Mouse (Mus musculus): ENCODE results near the gene Nprl2. TPM values are rescaled to one million over a fixed set of nuclear protein-coding genes. Genes with fewer than 3 reads are reported as not detected.

Gene Nprl2
- polyA plus RNA-seq (2012; rRNA removed): 31.2 and 44.2 TPM in 2 replicates

DNA sequence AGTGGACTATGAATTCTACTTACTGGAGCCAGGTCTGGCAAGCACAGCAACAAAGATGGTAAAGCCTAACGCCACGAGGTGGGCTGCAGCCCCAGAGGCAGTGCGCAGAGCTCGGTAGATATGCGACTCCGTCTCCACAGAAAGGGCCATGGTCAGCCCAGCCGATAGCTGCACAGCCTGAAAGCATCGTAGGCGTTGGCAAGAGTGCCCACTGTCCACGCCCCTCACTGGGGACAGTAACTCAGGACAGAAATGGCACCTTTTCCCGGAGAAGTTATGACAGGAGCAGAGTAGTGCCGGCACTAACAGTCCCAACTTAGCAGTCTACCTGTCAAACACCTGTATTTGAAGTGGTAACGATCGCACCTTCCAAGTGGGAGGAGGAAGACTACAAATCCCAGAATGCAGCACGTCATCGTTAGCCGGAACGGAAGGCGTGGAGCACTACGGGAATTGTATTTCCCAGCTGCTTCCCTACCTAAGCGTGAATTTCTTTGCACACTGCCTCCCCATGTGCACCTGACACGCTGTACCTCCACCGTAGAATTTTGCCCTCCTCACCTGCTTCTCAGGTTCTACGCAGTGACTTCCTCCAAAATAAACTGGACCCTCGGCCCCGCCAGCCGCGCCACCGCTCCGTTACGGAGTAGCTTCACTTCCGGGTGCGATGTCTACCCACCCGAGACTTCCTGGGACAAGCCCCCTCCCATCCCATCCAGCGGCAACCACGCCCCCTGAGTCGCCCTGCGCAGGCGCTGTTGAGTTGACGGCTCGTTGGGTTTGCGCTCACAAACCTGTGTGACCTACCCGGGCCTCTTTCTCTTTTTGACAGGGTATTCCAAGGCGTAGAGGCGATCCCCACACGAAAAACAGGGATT is at the start of gene Nprl2, which contains the start of gene Cyb561d2:
Nprl2 (plus strand) TSS at position 753 of the 878 bp plus-strand sequence.
Cyb561d2 (minus strand) TSS at position 720 of the 878 bp plus-strand sequence.

DNA sequence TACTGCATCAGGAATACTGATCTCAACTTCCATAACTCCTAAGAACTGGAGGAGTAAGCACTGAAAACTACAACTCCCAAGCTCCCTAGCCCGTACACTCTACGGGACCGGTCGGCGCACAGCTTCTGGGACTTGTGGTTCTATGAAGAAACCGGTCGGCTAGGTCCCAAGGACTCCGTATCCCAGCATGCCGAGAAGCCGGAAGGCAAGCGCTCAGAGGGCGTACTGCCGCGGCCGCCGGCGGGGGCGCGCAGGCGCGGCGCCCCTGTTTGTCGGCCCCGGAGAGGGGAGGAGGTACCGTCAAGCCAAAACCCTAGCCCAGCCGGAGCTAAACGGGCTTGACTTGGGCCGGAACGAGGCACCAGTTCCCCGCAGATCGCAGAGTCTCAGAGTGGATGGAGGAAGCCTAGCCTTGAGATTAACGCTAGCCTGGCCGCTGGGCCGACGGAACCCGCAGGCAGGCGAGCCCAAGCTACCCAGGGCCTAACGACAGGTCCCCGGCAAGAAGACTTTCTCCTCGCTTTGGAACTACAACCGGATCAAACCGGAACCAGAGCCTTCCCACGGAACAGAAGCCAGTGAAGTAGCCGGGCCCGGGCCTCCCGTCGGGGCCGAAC is 8.1 kb upstream of the Nprl2 start, which contains the start of gene Tmem115:
Tmem115 (plus strand) TSS at position 155 of the 617 bp plus-strand sequence.

GRCm38 (mm10) chr9:107547026-107547425 is 5.0 kb downstream of the Nprl2 start, which contains the start of gene Zmynd10:
Zmynd10 (plus strand) TSS chr9:107547298.

GRCm38 (mm10) chr9:107551117-107551889 is 9.3 kb downstream of the Nprl2 start, which contains the start of gene Rassf1:
Rassf1 (plus strand) TSS chr9:107551555.

DNA sequence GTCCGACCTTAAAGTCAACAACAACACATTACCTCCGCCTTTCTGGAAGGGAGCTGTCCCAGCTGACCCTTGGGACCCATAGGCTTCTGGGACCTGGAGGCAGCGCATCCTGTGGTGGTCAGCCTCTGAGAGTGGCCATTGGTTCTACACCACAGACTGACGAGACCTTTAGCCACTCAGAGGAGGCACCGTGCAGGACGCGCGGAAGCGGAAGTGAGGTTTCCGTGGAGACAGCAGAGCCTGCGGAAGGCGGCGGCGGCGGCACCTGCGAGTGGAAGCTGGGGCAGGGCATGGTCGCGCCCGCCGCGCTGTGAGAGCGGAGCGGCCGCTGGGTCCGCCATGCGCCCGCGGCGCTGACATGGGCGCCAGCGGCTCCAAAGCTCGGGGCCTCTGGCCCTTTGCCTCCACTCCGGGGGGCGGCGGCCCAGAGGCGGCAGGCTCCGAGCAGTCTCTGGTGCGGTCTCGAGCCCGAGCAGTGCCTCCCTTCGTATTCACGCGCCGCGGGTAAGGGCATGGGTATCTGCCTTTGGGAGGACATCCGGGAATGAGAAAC is 21.1 kb downstream of the Nprl2 start, which contains the start of gene Tusc2:
Tusc2 (plus strand) TSS at position 227 of the 553 bp plus-strand sequence.

DNA sequence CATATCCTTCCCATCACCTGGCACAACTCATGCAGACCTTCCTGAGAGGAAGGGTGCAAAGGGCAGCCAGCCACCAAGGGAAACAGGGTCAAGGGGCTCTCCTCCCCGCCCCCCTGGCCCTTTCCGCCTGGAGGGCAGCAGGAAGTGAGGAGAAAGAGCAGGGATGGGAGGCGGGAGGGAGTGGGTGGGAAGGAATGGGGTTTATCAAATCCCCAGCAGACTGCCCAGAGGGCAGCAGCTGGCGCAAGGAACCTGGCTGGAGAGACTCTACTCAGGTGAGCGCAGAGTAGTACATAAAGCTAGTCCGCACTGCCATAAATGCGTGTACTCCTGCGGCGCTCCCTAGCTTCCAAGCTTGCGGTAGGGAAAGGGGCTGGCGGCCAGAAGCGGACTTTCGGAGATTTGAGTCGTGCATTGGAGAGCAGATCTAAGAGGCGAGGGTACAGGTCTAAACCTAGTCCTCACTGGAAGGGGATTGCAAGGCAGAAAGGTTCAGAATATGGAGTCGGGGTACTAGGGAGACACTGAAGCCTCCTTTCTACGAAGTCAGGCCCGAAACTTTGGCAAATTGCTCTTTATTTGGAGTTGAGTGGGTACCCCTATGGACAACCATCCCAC is 25.8 kb downstream of the Nprl2 start, which contains the start of gene Hyal2:
Hyal2 (plus strand) TSS at position 244 of the 618 bp plus-strand sequence.

GRCm38 (mm10) chr9:107576357-107577107 is 34.5 kb downstream of the Nprl2 start, which contains the start of gene Hyal1:
Hyal1 (plus strand) TSS chr9:107576927.

GRCm38 (mm10) chr9:107578587-107578986 is 36.6 kb downstream of the Nprl2 start, which contains the start of gene Naa80:
Naa80 (plus strand) TSS chr9:107578887.

DNA sequence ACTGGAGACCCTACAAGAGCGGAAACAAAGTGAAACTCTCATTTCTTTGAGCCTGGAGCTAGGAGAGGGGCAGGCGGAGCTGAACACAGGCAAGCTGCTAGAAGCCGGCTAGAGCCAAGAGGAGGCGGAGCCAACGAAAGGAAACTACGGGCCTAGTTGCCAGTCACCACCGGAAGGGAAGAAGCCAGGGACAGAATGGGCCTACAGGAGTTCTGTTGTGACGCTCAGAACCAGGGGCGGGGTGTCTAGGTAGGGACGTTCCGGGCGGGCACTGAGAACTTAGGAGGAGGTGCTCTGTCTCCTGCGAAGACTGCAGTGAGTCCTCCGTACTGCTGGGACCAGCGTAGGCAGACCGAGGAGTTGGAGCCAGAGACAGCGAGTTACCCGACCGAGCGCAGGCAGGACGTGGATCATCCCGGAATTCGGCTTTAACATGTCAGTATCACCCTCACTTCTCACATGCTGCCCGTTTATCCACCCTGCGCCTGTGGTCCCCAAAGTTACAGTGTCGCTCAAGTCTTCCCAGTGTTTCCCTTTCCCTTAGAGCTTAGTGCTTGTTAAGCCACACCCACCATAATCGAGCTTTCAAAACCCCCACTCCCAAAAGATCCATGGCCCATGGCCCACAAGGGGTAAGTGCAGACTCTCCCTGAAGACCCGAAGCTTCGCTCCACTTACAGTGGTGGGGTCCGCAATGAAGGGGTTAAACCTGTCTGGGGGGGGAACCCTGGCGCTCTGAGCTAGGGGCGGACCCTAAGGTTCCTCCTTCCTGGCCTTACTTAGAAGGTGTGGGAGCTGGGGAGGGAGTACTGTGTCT is 38.7 kb downstream of the Nprl2 start, which contains the start of gene Hyal3:
Hyal3 (plus strand) TSS at position 318 of the 817 bp plus-strand sequence.

GRCm38 (mm10) chr9:107586974-107587832 is 45.2 kb downstream of the Nprl2 start, which contains the start of gene Ifrd2:
Ifrd2 (plus strand) TSS chr9:107587642.

Other genes with a start within 250 kb of the Nprl2 start
- gene Cish, start 246.2 kb upstream of the Nprl2 start, polyA plus RNA-seq (2012; rRNA removed): 4.9 and 6.1 TPM in 2 replicates
- 20.2 and 25.9 TPM in 2 replicates for gene Hemk1, start 203.9 kb upstream of the Nprl2 start, polyA plus RNA-seq (2012; rRNA removed)
- 1.6 and 2.2 TPM in 2 replicates for gene 6430571L13Rik, start 201.6 kb upstream of the Nprl2 start, polyA plus RNA-seq (2012; rRNA removed)
- gene Cacna2d2, start 142.6 kb upstream of the Nprl2 start, polyA plus RNA-seq (2012; rRNA removed): 27.9 and 45.8 TPM in 2 replicates
- gene Tmem115, start 8.3 kb upstream of the Nprl2 start, polyA plus RNA-seq (2012; rRNA removed): 21.1 and 23.1 TPM in 2 replicates
- gene Cyb561d2, start within 50 bp of the Nprl2 start, polyA plus RNA-seq (2012; rRNA removed): 13.6 and 13.9 TPM in 2 replicates
- 2.2 and 3.4 TPM in 2 replicates for gene Zmynd10, start 5.1 kb downstream of the Nprl2 start, polyA plus RNA-seq (2012; rRNA removed)
- gene Rassf1, start 9.3 kb downstream of the Nprl2 start, polyA plus RNA-seq (2012; rRNA removed): 47.5 and 79.5 TPM in 2 replicates
- 48.6 and 54.3 TPM in 2 replicates for gene Tusc2, start 21.0 kb downstream of the Nprl2 start, polyA plus RNA-seq (2012; rRNA removed)
- 53.1 and 77.8 TPM in 2 replicates for gene Hyal2, start 25.7 kb downstream of the Nprl2 start, polyA plus RNA-seq (2012; rRNA removed)
- 5.0 and 8.1 TPM in 2 replicates for gene Hyal1, start 34.7 kb downstream of the Nprl2 start, polyA plus RNA-seq (2012; rRNA removed)
- 17.3 and 24.5 TPM in 2 replicates for gene Naa80, start 36.7 kb downstream of the Nprl2 start, polyA plus RNA-seq (2012; rRNA removed)
- 0.61 and 0.80 TPM in 2 replicates for gene Hyal3, start 38.6 kb downstream of the Nprl2 start, polyA plus RNA-seq (2012; rRNA removed)
- gene Ifrd2, start 45.4 kb downstream of the Nprl2 start, polyA plus RNA-seq (2012; rRNA removed): 37.6 and 48.8 TPM in 2 replicates
- gene Sema3b, start 67.0 kb downstream of the Nprl2 start, polyA plus RNA-seq (2012; rRNA removed): 3.2 and 5.4 TPM in 2 replicates
- gene Gnai2, start 93.1 kb downstream of the Nprl2 start, polyA plus RNA-seq (2012; rRNA removed): 576 and 905 TPM in 2 replicates
- 11.8 and 17.3 TPM in 2 replicates for gene Slc38a3, start 127.3 kb downstream of the Nprl2 start, polyA plus RNA-seq (2012; rRNA removed)
- 0.21 and 0.30 TPM in 2 replicates for gene Gnat1, start 137.5 kb downstream of the Nprl2 start, polyA plus RNA-seq (2012; rRNA removed)
- 65.6 and 115 TPM in 2 replicates for gene Sema3f, start 168.2 kb downstream of the Nprl2 start, polyA plus RNA-seq (2012; rRNA removed)
- 180 and 206 TPM in 2 replicates for gene Rbm5, start 228.8 kb downstream of the Nprl2 start, polyA plus RNA-seq (2012; rRNA removed)